Mouse (Mus musculus): Measurements from ENCODE around the gene 2510039O18Rik.

Gene 2510039O18Rik

DNA sequence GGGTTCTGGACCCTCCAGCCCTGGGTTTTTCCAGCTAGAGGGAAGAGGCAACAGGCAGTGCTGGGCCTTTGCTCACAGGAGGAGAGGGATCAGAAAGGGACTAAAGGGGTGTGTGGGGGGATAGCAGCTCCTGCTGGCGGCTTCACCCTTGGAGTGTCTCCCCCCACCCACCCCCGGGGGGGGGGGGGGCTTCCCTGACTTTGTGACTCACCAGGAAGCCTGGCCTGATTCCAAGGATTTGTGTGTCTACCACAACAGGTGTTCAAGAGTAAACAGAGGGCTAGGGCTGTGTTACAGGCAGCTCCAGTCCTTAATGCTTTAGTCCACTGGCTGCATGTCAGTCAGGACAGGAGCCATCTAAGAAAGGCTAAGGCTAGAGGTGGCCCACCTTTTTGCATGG lies 6.8 kb downstream of the 2510039O18Rik start:
- no peak for DNase-seq (ENCODE audit: low read depth, low spot score)
- peaks cover 15% of the 10 kb centered on the region for H3K36me3 ChIP-seq (ENCODE audit: control insufficient read depth, insufficient read depth, low read length, poor library complexity, severe bottlenecking)
- no peaks in the 10 kb centered on the region for H3K27me3 ChIP-seq (ENCODE audit: control insufficient read depth, insufficient read depth, low read length, poor library complexity, severe bottlenecking)

DNA sequence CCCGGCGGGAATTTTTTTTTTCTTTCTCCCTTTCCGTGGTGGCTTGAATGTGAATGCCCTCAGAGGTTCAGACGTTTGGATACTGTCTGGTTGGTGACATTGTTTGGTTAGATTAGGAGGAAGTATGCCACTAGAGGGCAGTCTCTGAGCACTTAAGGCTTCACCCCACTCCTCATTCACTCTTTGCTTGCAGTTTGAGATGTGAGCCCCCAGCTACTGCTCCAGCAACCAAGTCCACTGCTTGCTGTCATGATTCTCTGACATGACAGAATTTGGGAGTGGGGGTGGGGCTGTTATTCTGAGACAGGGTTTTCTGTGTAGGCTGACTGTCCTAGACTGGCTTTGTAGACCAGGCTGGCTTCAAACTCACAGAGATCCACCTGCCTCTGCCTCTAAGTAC lies 12.9 kb downstream of the 2510039O18Rik start:
- peak; percentile 64 for DNase-seq (ENCODE audit: low read depth, low spot score)
- Histone ChIP-seq H3K27me3 (ENCODE audit: control insufficient read depth, insufficient read depth, low read length, poor library complexity, severe bottlenecking) (no peaks in the 10 kb centered on the region), H3K36me3 (ENCODE audit: control insufficient read depth, insufficient read depth, low read length, poor library complexity, severe bottlenecking) (no peaks in the 10 kb centered on the region)

DNA sequence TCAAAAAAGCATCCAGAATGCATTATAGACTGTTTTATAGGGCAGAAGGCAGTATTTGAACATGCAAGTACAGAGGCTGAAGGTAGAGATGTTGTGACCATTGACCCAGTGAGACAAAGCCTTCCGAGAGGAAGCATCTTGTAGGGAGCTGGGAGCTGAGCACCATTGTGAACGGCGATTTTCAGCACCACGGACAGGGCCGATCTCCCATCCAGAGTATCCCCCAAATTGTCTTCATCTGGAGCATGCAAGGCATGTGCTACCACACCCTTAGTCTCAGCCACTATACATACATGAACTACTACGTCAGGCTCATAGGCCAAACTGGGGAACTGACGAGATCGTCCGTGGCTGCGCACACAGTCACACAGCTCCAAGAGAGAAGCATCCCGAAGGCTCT lies 16.4 kb downstream of the 2510039O18Rik start:
- Histone ChIP-seq H3K27me3 (ENCODE audit: control insufficient read depth, insufficient read depth, low read length, poor library complexity, severe bottlenecking) (no peaks in the 10 kb centered on the region), H3K36me3 (ENCODE audit: control insufficient read depth, insufficient read depth, low read length, poor library complexity, severe bottlenecking) (no peaks in the 10 kb centered on the region)
- no peak for DNase-seq (ENCODE audit: low read depth, low spot score)

DNA sequence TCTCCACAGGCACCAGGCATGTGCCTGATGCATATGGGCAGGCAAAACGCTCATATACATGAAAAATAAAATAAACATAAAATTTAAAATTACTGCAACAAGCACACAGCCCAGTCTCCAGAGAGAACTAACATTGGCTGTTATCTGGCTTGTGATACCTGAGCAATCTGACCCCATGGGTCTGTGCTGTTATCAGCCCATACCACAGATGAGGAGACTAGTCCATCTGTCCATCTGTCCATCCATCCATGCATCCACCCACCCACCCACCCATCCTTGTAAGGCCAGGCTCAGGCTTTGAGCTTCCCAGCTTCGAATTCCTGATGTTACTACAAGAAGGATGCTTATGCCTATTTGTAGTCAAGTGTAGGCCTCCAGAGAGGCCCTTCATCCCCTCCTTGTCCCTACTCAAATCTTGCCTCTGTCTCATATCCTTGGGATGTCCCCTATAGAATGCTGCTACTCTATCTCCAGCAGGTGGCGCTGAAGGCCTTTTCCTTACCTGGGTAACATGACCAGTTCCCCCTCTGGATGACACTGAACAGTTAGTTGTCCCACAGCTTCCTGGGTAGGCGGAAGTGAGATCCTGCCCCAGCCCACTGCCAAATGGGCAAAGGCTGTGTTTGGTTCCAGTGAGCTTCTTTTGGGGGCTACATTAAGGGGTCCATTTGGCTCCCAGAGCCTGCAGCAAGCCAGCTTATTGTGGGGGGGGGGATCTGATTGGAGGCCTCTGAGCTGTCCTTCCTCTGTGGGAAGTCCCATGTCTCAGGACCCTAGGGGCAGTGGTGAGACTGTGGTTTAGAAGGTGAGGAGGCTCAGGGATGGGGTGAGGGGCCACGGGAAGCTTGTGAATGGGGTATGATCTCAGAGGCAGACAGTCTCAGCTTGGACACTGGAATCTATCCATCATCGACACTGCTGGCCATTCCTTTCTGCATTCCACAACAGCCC lies 19.5 kb downstream of the 2510039O18Rik start:
- no peaks in the 10 kb centered on the region for H3K27me3 ChIP-seq (ENCODE audit: control insufficient read depth, insufficient read depth, low read length, poor library complexity, severe bottlenecking)
- peak; percentile 73 for DNase-seq (ENCODE audit: low read depth, low spot score)
- H3K36me3 ChIP-seq (ENCODE audit: control insufficient read depth, insufficient read depth, low read length, poor library complexity, severe bottlenecking), result no peaks in the 10 kb centered on the region

DNA sequence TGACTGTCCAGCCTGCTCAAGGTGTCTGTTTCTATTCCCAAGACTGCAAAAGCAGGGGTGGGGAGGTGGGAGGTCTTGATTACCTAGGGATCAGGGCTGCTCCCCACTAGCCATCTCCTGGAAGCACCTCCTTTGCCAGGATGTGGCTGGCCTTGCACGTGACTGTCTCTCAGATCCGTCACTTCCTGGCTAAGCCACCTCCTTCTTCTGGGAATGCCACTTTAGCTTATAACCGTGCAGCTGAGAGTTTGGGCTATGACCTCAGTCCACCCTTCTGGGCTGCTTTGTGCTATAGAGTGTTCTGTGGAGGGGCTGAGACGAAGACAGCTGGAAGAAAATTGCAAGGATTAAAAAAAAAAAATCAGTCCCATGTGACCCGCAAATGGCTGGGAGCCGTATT lies 22.1 kb downstream of the 2510039O18Rik start:
- Histone ChIP-seq H3K27me3 (ENCODE audit: control insufficient read depth, insufficient read depth, low read length, poor library complexity, severe bottlenecking) (no peaks in the 10 kb centered on the region), H3K36me3 (ENCODE audit: control insufficient read depth, insufficient read depth, low read length, poor library complexity, severe bottlenecking) (no peaks in the 10 kb centered on the region)
- DNase-seq (ENCODE audit: low read depth, low spot score), result no peak

DNA sequence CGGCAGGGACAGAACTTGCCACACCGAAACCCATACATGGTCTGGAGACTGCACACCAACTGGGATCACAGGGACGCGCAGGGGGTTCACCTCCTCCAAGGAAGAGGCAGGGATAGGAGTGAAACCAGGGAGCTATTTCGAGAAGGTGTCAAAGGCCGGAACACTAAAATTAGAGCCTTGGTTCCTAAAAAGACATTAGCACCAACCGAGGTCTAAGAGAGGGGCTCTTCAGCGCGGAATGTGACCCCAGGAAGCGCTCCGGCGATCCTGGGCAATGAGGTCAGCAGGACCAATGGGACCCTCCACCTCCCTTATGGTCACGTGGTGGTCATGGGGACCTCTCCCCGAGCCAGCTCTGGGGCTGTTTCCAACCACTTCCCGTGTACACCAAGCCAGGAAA lies 22.9 kb downstream of the 2510039O18Rik start:
- Histone ChIP-seq H3K27me3 (ENCODE audit: control insufficient read depth, insufficient read depth, low read length, poor library complexity, severe bottlenecking) (no peaks in the 10 kb centered on the region), H3K36me3 (ENCODE audit: control insufficient read depth, insufficient read depth, low read length, poor library complexity, severe bottlenecking) (no peaks in the 10 kb centered on the region)
- DNase-seq (ENCODE audit: low read depth, low spot score), result no peak

DNA sequence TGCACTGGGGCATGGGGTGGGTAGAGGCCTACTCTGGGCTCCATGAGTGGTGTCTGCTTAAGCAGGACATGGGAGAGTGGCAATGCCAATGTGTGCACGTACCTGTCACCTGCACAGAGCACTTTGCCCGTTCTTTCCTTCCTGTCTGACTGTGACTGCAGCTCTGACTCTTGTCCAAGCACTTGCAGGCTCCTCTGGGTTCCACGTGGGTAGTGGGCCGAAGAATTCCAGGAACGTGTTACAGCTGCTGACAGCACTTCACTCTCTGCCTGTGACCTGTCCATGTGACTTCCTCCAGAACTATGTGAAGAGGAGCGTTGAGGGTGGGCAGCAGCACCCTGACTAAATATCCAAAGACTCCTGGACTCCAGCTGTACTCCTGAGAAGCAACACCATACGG lies 25.0 kb downstream of the 2510039O18Rik start:
- Histone ChIP-seq H3K27me3 (ENCODE audit: control insufficient read depth, insufficient read depth, low read length, poor library complexity, severe bottlenecking) (no peaks in the 10 kb centered on the region), H3K36me3 (ENCODE audit: control insufficient read depth, insufficient read depth, low read length, poor library complexity, severe bottlenecking) (no peaks in the 10 kb centered on the region)
- DNase-seq (ENCODE audit: low read depth, low spot score), result no peak

DNA sequence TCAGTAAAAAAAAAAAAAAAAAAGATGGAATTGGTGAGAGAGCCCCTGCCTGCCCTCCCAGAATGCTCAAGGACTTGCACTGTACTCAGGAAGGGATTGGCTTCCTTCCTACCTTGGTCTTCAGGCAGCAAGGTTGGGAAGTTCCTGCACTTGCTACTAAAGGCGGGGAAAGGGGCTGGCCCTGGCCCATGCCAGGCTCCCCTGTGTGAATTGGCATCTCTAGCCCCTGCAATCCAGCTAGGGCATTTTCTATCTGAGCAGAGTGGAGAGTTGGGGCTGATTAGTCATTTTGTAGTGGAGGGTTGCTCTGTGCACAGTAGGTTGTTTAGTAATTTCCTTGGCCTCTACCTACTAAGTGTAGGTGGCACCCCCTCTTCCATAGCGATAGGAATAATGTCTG lies 28.1 kb downstream of the 2510039O18Rik start:
- H3K36me3 ChIP-seq (ENCODE audit: control insufficient read depth, insufficient read depth, low read length, poor library complexity, severe bottlenecking), result no peaks in the 10 kb centered on the region
- DNase-seq (ENCODE audit: low read depth, low spot score), result no peak
- H3K27me3 ChIP-seq (ENCODE audit: control insufficient read depth, insufficient read depth, low read length, poor library complexity, severe bottlenecking), result no peaks in the 10 kb centered on the region

DNA sequence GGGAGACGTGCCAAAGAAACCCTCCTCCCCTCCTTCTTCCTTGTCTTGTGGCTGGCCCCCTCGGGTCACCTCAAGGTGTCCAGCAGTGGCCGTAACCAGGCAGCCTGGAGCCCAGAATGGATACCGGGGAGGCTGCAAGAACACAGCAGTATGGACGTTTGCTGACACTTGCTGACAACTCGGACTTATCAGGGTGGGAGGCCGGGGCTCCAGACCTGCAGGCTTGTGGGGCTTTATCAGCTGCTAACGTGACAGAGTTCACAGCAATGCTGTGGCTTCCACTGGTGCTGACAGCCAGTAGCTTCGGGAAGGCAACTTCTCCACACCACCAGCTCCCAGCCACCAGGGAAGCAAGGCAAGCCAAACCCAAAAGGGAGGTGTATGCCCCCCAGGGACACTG lies 28.6 kb downstream of the 2510039O18Rik start:
- Histone ChIP-seq H3K27me3 (ENCODE audit: control insufficient read depth, insufficient read depth, low read length, poor library complexity, severe bottlenecking) (no peaks in the 10 kb centered on the region), H3K36me3 (ENCODE audit: control insufficient read depth, insufficient read depth, low read length, poor library complexity, severe bottlenecking) (no peaks in the 10 kb centered on the region)
- DNase-seq (ENCODE audit: low read depth, low spot score), result no peak

DNA sequence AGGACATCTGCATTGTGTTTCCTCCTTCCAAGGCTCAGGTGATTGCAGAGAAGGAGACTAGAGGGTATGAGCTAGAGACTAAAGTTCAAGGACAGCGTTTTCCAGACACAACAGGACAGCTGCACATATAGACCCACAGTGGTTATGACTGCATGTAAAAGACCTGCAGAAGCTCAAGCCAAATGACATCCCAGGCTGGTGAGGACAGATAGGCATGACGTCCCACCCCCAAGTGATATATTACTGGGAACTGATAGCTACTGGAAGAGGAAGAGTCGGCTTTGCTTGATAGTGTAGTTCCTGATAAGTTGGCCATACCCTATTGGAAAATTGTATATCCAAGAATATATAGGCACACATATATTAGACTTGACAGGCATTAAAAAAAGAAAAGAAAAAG lies 35.5 kb downstream of the 2510039O18Rik start:
- no peak for DNase-seq (ENCODE audit: low read depth, low spot score)
- Histone ChIP-seq H3K27me3 (ENCODE audit: control insufficient read depth, insufficient read depth, low read length, poor library complexity, severe bottlenecking) (no peaks in the 10 kb centered on the region), H3K36me3 (ENCODE audit: control insufficient read depth, insufficient read depth, low read length, poor library complexity, severe bottlenecking) (no peaks in the 10 kb centered on the region)

DNA sequence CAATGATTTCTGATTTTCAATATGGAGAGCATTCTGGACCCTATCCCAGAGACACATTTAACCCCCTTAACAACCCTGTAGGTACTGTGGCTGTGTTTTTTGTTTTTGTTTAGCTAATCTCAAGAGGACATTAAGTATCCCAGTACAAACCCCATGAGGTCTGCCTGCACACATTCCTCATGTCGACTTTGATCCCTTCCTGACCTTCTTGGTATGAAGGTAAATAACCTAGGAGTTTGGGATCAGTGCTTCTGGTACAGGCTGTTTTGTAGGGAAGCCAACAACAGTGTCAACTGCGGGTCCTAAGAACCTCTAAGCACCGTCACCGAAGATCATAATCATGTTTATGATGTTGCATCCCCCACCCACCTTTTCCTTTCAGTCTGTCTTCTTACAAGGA lies 37.0 kb downstream of the 2510039O18Rik start:
- Histone ChIP-seq H3K36me3 (ENCODE audit: control insufficient read depth, insufficient read depth, low read length, poor library complexity, severe bottlenecking) (no peaks in the 10 kb centered on the region), H3K27me3 (ENCODE audit: control insufficient read depth, insufficient read depth, low read length, poor library complexity, severe bottlenecking) (no peaks in the 10 kb centered on the region)
- no peak for DNase-seq (ENCODE audit: low read depth, low spot score)

DNA sequence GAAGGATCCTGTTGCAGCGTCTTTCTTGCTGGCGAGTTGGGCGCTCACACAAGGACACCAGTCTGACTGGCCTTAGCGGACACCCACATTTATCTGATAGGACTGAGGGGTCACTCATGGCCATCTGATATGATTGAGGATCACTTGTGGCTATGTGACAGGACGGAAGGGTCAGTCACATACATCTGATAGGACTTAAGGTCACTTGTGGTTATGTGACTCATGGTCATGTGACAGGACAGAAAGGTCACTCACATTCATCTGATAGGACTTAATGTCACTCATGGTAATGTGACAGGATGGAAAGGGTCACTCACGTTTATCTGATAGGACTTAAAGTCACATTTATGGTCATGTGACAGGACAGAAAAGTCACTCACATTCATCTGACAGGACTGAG lies 37.7 kb downstream of the 2510039O18Rik start:
- DNase-seq (ENCODE audit: low read depth, low spot score), result no peak
- H3K27me3 ChIP-seq (ENCODE audit: control insufficient read depth, insufficient read depth, low read length, poor library complexity, severe bottlenecking), result no peaks in the 10 kb centered on the region
- no peaks in the 10 kb centered on the region for H3K36me3 ChIP-seq (ENCODE audit: control insufficient read depth, insufficient read depth, low read length, poor library complexity, severe bottlenecking)

DNA sequence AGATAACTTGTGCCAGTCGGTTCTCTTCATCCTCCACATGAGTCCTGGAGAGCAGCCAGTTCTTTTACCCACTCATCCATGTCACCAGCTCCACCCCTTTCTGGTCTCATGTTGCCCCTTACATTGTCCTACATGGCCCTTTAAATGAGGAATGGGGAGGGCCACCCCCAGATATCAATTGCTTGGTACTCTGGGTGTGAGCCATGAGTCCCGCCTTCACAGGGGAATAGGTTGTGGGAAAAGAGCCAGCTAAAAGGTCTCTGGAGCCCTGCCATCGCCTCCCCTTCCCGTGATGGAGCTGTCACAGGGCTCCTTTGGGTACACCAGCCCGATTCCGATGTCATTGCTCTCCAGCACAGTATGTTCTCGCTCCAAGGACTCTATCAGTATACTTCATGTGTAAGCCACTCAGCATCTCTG lies 38.8 kb downstream of the 2510039O18Rik start:
- no peak for DNase-seq (ENCODE audit: low read depth, low spot score)
- Histone ChIP-seq H3K27me3 (ENCODE audit: control insufficient read depth, insufficient read depth, low read length, poor library complexity, severe bottlenecking) (no peaks in the 10 kb centered on the region), H3K36me3 (ENCODE audit: control insufficient read depth, insufficient read depth, low read length, poor library complexity, severe bottlenecking) (no peaks in the 10 kb centered on the region)

DNA sequence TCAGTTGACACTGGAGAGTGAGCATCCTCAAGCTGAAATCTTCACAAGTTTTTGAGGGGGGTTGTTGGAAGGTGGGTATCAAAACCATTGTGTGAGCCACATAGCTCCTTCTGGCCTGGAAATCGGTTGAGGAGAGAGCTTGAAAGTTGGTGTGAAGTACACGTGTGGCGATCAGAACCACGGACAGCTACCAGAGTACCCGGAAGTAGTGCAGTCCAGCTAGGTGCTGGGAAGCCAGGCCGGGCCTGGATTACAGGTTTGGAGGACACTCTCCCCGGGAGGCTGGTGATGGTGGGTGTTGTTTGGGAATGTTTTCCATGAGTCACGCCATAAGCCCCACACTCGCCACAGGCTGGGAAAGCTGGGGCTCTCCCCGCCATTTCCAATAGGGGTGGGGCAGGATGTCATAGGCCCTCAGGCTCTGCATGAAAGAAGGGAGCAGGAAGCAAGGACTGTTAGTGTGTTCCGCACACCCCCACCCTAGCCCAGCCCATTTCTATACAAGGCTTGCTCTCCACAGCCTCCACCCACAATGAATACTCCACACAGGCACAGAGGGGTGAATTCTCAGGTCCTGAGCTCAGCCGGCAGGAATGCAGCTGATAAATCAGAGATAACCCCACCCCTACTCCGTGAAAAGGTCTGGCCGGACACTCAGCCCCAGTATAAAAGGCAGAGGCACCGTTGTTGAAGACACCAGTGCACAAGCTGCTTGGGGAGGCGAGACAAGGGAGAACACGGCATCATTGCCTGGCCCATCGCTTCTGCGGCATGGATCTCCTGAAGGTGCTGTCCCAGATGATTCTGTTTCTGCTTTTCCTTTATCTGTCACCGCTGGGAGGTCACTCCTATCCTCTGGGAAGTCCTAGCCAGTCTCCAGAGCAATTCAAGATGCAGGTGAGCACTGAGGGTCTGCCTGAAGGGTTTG lies 44.8 kb downstream of the 2510039O18Rik start, which contains the start of gene Nppb:
Gene Nppb (plus strand): TSS at position 584 of the 928 bp plus-strand sequence.
- Histone ChIP-seq H3K36me3 (ENCODE audit: control insufficient read depth, insufficient read depth, low read length, poor library complexity, severe bottlenecking) (no peaks in the 10 kb centered on the region), H3K27me3 (ENCODE audit: control insufficient read depth, insufficient read depth, low read length, poor library complexity, severe bottlenecking) (no peaks in the 10 kb centered on the region)
- peak; percentile 9 for DNase-seq (ENCODE audit: low read depth, low spot score)

DNA sequence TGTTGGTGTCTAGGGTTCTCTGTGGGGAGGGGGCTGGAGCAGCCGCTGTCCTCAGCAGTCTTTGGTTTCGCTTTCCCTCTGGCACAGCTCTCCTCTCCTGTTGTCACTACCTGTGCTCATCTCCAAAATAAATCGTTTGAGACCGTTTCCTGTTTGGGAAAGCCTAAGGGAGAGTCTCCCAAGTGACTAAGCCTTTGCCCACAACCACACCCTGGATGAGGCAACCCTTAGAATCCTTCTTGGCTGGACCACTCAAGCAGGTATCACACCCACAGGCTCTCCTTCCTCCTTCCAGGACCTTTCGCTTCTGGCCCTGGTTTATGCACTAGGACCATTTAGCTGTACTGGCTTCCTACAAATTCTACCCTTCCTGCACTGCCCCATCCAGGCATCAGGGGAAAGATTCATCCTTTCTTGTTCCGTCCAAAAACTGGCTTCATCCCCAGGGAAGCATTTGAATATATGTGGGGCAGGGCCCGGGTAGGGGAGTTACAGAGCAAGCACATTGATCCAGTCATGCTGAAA lies 52.9 kb downstream of the 2510039O18Rik start:
- Histone ChIP-seq H3K36me3 (ENCODE audit: control insufficient read depth, insufficient read depth, low read length, poor library complexity, severe bottlenecking) (no peaks in the 10 kb centered on the region), H3K27me3 (ENCODE audit: control insufficient read depth, insufficient read depth, low read length, poor library complexity, severe bottlenecking) (no peaks in the 10 kb centered on the region)
- no peak for DNase-seq (ENCODE audit: low read depth, low spot score)
